Mouse (Mus musculus) heart, postnatal 0 days (tissue): ENCODE measurements around the gene Edar.

Experiments
- CTCF ChIP-seq: IDR thresholded peaks from 2 replicates; pipeline ENCODE4 v1.5.1; 2016; ENCODE audit warnings: antibody characterized with exemption, control low read depth, low read depth
- EP300 ChIP-seq: IDR thresholded peaks from 2 replicates; pipeline ENCODE4 v1.6.1; 2016; ENCODE audit warnings: antibody characterized with exemption, low read depth

DNA sequence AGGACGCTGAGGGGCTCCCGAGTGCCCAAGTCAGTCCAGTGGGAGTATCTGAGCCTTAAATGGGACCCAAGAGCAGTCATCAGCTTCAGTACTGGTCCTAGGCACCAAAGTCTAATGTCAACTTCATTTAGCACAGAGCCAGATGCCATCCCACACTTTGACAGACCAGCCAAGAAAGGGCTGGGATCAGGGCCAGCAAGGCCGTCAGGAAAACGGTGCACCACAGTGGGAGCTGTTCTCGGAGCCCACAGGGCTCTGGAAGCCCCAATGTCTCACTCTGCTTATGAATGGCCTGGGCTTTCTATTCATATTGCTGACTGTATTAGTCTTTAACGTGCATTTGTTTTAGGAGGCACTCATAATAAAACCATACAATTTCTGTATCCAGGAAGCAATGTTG is 36.2 kb downstream of the Edar start:
- TF ChIP-seq CTCF (no peak), EP300 (no peak)
